Mouse (Mus musculus) adrenal gland, postnatal 36 days (tissue): ENCODE results near the gene Ptma. TPM values are rescaled to one million over a fixed set of nuclear protein-coding genes. Genes with fewer than 3 reads are reported as not detected.

Experiments used
- DNase-seq, 2 experiments: peaks; one replicate each; pipeline ENCODE4 v3.0.0; 2021; ENCODE audit warnings: mixed read lengths in 1 of 2
- total RNA-seq, 2 experiments: library from RNA; stranded (reverse); gene quantifications; 2 replicates each; pipeline ENCODE4 v1.2.3; 2021

The Ptma gene
- total RNA-seq, 2 experiments from 2014 or later = 546 to 552 TPM

GRCm38 (mm10) chr1:86546797-86547196, 20.3 kb downstream of the Ptma start:
- no peak for DNase-seq

GRCm38 (mm10) chr1:86551299-86551698, 24.8 kb downstream of the Ptma start:
- no peak for DNase-seq

GRCm38 (mm10) chr1:86551877-86552276, 25.4 kb downstream of the Ptma start:
- no peak for DNase-seq

DNA sequence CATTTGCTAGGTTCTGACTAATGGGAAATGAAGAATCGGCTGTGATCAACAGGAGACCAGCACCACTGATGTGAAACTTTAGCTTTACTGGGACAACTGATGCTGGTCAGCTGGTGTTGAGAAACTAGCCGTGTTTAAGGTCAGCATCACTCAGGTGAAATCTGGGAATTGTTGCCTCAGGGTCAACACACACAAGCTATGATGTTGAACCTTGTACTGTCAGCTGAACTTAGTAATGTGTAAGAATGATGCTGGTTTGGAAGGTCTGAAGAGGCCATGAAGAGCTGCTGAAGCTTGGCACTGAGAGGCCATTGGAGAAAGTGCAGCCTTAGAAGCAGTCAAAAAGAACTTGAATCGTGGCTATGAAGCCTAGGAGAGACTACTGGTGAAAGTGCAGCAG, 29.1 kb downstream of the Ptma start:
- DNase-seq = no peak

DNA sequence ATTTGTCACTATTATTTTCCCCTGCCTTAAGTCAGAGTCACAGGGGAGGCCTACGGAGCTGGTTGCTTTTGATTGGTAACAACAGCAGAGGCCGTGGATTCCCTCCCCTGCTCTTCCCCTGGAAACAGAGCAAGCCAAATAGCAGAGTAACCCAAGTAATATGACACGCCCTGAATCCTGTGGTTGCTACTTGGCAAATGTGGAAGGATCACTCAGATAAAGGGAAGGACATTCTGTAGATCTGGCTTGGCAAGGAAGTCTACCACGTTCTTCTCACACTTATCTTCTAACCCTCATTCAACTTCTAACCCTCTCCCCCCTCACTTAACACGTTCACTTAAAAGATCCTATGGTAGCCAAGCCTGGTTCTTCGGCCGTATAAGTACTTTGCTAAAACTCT, 31.3 kb downstream of the Ptma start:
- DNase-seq = no peak

- no peak for DNase-seq
Observed at GRCm38 (mm10) chr1:86559232-86559631, 32.7 kb downstream of the Ptma start.

DNA sequence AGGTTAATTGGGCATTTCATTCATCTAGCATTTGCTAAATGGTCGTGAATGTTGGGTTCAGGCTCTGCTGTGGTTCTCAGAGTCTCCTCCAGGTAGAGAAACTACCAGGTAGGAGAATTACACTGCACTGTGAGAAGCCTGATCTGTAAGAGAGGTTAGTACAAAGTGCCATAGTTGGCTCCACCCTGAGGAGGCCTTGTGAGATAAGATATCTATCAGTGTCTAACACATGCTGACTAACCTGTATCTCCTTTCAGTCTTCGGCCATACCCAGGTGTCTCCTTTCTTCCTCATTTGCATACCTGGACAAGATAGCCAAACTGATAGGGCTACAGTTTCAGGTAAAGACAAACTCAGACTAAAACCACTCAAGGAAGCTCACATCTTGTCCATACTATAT, 36.1 kb downstream of the Ptma start:
- DNase-seq = no peak

DNA sequence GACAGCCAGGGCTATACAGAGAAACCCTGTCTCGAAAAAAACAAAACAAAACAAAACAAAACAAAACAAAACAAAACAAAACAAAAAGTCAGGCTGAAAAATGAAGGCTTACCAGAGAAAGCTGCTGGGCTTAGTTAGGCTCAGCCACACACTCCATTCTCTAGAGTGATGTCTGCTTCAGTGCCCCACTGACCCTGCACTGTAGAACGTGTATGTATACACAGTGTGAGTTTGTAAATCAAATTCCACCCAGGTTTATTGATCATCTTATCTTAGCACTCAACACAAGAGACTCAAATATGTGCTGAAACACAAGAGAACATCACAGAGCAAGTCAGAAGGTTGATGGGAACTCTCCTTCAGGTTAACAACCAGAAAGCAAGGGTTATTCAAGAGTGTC, 41.9 kb downstream of the Ptma start:
- no peak for DNase-seq

GRCm38 (mm10) chr1:86569292-86569860, 42.9 kb downstream of the Ptma start:
- DNase-seq = no peak

DNA sequence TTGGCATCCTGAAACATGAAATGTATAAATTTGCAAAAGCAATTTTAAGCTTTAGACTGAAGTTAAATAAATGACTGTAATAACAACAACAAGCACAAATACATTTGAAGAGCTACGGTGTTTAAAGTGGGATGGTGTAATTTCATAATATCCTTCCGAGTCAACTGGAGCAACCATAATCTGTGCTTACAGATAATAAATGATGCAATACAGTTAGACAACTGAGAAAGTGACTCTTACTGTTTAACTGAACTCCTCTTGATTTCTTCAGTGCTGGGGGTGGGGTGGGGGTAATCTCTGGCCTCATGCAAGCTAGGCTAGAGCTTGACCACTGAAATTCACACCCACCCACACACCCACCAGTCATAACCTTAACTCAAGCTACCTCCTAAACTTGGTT, 44.9 kb downstream of the Ptma start:
- no peak for DNase-seq

DNA sequence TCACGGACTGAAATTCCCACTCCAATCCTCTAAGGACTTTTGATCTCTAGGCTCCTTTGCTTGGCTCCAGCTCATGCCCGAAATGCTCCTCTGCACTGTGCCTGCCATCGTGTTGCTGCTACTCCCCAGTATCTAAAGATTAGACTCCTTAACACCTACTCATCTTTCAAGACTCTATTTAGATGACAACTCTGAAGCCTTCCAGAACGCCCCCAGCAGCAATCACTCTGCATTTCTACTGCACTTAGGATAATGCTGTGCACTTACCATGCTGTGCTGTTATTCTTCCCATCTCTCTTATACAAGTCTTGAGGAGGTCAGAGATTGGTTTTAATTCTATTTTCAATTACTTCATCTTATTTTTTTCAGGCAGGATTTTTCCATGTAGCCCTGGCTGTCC, 45.4 kb downstream of the Ptma start:
- no peak for DNase-seq

Other genes starting within 250 kb of the Ptma start
- under 1 TPM; 0.13 to 0.17 TPM for gene B3gnt7, start 223.9 kb upstream of the Ptma start, total RNA-seq
- gene Ncl, start 167.3 kb upstream of the Ptma start, total RNA-seq = 100 to 1,000 TPM; 222 to 234 TPM
- gene Nmur1, start 100.5 kb upstream of the Ptma start, total RNA-seq = not detected
- not detected for gene Tex44, start 100.4 kb upstream of the Ptma start, total RNA-seq
- 10 to 100 TPM; 31.2 to 35.7 TPM for gene Pde6d, start 55.9 kb downstream of the Ptma start, total RNA-seq
- 10 to 100 TPM; 12.7 to 13.0 TPM for gene Cops7b, start 56.2 kb downstream of the Ptma start, total RNA-seq
- not detected for gene Nppc, start 143.8 kb downstream of the Ptma start, total RNA-seq
- 10 to 100 TPM; 12.2 to 19.3 TPM for gene Dis3l2, start 177.1 kb downstream of the Ptma start, total RNA-seq